Mouse (Mus musculus): ENCODE data around the gene Anapc16.
"Not testable (repeated sequence)": the region's sequence is repeated elsewhere in the genome, so short reads cannot be mapped to it uniquely, and the experiment has no call there.

The Anapc16 gene

DNA sequence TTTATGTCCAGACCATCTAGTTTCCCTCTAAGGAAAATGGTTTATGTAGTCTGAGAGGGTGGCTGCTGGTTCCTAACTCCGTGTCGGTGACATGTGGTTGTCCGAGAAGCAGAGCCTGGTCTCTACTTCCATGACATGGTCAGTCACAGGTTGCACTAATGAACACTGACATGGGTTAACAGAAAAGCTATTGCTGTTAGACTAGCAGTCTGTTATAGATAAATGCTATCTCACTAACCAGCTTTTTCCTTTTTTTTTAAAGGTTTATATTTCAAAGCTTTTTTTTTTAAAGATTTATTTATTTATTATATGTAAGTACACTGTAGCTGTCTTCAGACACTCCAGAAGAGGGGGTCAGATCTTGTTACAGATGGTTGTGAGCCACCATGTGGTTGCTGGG is 3.9 kb downstream of the Anapc16 start:
- no peak for DNase-seq

DNA sequence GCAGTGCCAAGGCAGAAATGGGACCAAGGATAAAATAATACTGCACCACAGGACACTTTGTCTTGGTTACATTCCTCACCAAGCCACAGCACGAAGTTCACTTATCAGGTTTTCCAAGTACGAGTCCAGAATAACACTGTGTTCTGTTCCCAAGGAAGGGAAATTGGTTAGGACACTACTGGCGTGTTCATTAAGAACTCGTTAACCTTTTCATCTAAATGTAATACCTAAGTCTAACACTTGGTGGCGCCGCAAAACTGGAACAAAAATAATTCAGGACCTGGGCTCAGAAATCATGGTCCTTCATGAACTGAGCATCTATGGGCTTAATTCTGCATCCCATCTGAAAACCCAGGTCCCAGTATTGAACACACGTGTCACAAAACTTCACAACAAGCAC is 5.3 kb downstream of the Anapc16 start:
- peak; percentile 91 for DNase-seq

DNA sequence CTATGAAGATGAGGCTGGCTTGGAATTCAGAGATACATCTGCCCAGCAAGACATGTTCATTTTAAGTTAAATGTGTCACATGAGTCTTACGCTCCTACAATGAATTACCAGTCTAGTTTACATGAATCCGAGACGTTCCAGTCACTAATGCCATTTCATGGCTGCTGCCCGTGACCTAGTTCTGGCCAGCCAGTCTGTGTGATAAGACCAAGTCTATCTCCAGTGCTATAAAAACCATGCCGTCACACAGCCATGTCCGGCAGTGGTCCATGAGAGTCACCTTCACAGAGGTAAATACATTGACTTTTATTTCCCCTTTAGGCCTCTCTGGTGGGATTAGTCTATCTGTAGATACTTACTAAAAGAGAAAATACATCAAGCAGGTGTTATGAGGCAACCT is 7.0 kb downstream of the Anapc16 start:
- no peak for DNase-seq

DNA sequence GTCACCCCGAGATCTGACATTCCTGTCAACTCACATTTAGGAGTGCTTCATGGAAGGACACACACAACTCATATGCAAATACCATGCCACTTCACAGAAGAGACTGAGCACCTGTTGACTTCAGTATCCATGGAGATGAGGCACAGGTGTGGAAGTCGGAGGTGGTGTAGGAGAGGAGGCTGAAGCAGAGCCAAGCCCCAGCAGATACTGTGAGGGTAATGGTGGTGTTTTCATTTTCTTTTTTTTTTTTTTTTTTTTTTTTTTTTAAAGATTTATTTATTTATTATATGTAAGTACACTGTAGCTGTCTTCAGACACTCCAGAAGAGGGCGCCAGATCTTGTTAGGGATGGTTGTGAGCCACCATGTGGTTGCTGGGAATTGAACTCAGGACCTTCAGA is 9.1 kb downstream of the Anapc16 start:
- not testable (repeated sequence) for DNase-seq

DNA sequence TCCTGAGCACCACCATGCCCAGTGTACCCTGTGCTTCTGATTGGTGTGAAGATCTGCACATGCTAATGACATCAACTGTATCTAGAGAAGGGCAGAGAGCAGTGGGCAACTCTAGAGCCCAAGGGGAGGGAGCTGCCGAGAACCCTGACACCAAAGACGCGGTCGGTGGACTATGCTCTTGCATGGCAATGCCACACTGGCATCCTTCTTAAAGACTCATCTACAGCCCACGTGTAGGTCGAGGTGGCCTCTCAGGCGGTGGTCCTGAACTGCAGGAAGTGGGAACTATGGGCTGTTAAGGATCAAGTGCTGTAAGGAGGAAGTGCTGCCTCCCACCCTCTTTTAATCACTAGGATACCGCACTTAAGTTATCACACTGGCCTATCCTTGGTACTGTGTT is 10.9 kb downstream of the Anapc16 start:
- no peak for DNase-seq

DNA sequence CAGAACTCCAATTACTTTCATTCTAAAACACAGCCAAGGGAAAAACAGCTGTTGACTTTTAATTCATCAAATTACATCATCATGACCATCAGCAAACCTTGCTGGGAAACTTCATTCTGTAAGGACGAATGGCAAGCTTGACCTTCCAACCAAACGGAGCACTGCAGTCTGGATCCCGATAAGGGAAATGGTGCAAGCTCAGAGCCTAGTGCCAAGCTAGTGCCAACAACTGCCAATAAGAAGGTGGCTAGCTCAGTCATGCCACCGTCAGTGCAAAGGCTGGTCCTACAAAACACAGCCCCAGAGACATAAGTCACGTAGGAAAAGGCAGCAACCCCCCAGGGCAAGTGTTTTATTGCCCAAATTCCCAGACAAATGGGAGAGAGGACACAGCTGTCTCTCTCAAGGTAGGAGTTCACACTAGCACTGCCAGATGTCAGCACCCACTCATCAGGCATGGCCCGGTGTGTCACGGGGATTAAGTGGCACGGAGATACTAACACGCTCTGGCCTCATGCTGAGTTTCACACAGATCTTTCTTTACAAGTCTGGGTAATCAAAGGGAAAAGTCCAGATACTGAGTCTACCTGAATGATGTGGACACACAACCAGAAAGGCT is 11.6 kb downstream of the Anapc16 start:
- no peak for DNase-seq

DNA sequence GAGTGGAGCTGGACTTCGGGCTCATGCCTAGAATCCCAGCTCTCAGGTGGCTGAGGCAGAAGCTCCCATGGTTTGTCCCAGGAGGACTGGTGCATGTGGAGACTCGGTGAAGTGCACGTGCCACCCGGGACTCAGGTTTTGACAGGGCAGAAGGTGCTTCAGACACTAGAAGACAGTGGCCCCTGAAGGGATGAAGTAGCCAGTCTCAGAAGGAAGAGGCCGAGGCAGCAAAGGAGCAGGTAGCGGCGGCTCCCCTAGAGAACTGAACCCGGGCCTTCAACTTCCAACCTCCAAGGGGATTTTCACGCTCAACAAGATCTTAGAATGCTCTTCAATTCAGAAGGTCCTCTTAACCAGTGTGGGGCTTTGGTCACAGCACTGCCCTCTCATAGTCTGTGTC is 12.5 kb downstream of the Anapc16 start:
- DNase-seq = no peak

DNA sequence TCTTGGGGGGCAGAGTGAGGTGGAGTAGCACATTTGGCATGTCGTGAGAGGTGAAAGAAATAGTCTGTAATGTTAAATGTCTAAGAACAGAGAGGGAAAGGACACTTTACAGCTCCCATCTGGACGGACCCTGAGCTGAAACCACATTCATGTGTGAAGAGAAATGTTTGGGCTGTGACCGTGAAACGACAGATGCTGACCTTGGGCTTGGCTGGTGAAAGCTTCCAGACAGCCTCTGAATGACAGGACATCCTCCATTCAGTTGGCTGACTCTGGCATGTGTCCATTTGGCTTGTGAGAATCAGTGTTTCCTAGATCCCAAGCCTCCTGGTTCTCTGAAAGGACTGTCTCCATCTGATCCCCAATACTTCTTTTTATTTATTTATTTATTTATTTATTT is 14.9 kb downstream of the Anapc16 start:
- DNase-seq = peak; percentile 74

DNA sequence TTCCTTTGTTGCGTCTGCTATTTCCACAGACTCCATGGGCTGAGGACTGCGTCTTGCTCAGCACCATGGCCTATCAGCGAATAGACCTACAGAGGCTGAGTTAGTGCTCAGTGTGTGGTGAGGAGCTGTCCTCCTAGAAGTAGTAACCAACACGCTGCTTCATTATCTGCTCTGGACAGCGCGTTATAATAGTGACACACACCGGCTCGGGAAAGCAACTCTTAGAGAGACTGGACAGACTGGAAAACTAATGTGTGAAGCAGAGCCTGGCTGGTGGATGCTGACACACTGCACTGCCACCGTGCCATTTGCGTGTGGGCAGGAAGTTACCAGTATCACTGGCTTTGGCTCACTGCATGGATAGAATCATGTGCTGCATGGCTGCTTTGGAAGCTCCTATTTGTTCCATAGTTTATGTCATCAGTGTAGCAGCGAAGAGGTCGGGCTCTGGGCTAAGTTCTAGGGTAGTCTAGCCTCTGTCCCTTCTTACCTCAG is 20.5 kb downstream of the Anapc16 start:
- no peak for DNase-seq

DNA sequence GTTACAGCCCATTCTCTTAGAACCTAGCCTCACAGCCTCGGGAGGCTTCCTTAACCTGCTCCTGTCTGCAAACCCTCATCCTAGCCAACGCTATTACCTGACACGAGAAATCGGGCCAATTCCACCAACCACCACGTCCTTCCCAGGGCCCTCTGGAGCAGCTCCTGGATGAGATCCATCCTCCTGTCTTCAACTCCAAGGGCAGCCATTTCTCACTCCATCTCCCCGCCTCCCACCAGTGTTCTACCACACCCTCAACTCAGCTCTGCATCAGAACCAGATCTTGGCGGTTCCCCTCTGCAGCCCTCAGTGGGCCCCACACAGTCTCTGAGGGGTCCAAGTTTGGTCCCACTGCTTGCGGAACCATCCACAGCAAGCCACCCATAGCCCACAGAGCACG is 21.1 kb downstream of the Anapc16 start:
- DNase-seq = no peak

DNA sequence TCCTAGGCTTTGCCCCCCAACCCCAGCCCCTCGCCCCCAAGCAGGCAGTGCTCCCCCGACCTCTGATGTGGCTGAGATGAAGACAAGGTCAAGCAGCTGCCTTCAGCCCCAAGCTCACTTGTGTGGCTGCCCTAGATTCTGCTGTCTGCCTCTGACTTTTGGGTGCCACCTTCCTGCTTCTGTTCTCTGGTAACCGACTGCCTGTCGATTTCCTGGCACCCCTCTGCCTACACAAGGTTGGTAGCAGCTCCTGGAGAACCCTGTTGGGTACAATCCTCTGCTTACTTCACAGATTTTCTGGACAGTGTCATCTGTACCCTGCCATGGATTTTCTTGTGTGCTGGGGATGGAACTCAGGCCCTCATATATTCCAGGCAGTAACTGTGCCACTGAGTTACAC is 21.6 kb downstream of the Anapc16 start:
- DNase-seq = no peak

DNA sequence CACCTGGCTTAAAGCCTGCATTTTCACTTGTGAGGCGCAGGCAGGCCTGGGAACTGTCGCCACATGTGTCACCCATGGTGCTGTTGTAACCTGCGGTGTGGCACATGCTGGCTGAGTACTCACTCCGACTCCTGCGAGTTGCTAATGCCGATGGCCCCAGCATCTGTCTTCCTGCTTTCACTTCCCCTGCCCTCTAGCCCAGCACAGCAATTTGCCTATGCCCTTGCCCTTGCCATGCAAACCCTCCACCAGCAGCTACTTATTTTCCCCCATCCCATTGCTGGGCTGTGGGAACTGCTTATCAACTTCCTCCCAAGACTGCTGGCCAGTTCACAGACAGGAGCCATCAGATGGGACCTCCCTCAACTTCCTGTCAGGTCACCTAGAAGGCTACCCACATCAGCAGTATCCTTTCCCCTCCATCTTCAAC is 22.1 kb downstream of the Anapc16 start:
- DNase-seq = peak; percentile 73

DNA sequence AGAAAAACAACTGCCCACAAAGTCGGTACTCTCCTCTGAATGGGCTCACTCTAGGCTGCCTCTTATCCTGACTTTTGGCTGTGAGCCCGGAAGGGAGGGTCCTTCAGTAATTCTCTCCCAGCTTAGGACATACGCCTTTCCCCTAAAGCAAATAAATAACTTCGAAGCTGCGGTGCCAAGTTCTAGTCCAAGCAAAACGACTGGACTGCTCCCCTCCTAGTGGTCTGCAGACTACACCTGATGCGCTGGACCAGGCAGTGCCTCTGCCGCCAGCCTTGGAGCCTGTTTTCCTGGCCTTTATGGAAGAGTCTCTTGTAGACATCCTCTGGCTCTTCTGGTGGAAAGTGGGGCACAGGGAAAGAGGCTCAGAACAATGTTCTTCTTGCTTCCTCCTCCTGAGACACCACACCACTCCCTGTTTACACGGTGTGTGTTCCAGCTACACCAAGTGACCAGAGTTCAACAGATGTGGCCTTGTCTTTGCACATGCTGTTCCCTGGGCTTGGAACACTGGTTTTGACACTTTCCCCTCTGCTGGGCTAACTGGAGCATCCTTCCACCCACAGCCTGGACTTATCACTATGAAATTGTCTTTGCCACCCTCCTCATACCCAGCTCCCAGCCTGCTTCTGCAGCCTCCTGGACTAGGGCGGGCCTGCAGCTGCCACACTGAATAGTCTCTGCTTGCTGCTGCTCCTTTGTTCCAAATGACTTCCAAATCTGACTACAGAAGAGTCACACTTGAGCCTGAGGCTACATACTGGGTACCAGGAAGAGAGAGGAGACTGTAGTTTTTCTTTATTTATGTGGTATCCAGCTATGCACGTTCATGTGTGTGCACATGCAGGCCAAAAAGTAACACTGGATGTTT is 23.8 kb downstream of the Anapc16 start:
- peak; percentile 98 for DNase-seq

DNA sequence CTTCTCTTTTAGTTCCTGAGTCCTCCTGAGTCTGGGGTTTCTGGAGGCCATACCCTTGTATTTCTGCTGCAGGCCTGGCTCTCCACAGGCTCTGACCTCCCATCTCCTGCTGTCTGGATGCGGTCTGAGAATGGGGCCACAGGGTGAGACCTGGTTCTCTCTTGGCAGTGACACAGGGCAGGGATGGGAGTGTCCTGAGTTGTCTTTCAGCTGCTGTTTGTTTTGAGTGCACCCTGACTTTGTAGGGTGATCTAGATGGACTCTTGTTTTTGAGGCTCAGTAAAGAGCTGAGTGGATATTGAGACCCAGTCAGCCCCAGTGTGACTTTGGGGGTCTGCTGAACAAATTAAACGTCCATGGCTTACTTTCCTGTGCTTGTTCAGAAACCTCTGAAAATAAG is 24.5 kb downstream of the Anapc16 start:
- DNase-seq = peak; percentile 63

DNA sequence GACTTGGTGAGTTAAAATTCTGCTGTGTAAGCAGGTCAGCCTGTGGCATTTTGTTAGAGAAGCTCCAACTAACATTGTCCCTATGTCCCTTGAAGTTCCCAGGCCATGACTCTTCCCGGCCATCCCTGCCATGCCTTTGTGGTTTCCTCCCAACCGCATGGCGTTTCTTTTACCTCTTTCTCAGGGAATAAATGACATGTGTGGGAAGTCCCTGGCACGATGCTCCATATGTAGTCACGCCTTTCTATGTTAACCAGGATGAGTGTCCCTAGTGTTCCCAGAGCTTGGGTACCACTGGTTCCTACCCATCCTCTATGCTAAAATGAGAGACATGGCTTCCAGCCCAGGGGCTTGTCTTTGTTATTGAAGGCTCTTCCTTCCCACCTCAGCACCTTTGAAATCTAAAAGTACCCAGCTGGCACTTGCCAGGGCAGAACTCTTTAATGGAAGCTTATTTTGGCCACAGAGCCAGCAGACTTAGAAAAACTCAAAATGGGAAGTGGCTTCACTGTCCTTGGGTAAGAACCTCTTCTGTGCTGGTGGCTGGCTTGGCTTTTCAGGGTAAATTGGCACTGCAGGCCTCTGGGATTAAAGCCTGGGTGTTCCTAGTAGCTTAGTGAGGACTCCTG is 25.1 kb downstream of the Anapc16 start:
- peak; percentile 26 for DNase-seq

DNA sequence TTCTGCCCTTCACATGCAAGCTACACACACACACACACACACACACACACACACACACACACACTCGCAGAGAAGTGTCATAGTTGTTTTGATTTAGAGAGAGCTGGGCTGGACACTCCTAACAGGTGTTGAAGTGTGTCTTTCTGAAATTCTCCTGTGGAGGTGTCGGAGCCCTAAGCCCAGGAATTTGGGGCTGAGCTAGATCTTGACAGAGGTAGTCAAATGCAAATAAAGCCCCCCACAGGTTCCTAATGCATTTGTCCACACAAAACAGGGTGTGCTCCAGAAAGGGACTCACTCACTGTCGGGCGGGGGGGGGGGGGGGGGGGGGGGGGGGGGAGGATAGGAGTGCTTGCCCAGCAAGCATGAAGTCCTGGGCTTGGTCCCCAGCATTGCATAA is 25.8 kb downstream of the Anapc16 start:
- DNase-seq = no peak

DNA sequence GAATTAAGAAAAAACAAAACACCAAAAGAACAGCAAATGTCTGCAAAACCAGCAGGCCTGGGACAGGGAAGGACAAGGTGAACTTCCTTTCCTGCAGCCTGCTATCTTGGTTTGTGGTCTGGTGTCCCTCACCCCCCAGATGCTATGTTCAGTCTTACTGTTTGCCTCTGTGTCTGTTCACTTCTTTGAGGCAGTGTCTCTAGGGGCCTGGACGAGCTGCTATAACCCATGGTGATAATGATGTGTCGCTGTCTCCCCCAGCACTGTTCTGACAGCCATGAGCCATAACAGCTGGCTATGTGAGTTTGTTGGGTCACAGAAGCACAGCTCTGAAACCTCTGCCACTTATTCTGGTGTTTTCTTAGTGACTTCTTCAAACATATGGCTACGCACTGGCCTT is 28.1 kb downstream of the Anapc16 start:
- peak; percentile 74 for DNase-seq

DNA sequence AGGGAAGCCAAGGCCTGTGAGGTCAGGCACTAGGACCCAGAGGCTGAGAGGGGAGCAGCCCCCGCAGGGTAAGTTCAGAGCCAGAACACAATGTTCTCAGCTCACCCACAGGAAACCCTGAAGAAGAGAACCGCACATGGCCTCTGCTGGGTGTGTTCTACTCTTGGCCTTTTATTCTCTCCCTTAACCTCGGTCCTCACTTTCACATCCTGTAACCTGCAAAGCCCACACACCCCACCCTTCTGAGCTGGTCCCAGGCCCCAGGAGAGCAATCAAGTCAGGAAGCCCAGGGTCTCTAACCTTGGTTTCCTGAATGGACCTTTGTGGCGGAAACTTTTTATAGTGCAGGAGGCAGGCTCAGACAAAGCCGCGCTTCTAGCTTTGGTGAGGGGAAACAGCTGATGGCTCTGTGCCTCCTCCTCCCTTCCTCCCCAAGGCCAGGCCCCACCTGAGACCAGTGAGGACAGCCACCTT is 28.7 kb downstream of the Anapc16 start:
- peak; percentile 91 for DNase-seq

DNA sequence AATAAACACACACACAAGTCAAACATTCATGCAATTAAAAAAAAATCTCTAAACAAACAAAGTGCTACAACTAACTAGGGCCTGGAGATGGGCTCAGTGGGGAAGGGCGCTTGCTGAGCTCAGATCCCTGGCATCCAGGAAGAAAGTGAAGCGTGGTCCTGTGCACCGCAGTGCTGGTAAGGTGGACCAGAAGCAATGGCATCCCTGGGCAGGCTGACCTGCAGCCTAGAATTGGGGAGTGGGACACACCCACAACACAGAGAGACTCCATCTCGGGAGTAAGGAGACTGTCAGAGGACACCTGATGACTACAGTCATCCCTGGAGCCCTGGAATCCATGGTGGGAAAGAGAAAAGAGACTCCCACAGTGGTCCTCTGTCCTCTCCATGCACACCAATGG is 29.5 kb downstream of the Anapc16 start:
- no peak for DNase-seq

DNA sequence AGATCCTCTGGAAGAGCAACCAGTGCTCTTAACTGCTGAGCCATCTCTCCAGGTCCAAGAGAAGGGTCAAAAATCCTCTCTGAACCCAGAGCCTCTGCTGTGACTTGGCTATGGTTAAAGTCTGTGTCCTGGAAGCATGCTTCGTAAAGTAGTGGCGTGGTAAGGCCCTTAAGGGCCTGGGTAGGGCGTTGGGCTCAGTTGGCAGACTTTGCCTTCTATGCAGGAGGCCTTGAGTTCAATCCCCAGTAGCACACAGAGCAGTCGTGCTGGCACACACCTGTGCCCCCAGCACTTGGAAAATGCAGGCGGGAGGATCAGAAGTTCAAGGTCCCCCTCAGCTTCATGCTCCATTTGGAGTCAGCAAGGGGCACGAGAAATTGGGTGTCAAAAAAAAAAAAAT is 29.9 kb downstream of the Anapc16 start:
- no peak for DNase-seq

DNA sequence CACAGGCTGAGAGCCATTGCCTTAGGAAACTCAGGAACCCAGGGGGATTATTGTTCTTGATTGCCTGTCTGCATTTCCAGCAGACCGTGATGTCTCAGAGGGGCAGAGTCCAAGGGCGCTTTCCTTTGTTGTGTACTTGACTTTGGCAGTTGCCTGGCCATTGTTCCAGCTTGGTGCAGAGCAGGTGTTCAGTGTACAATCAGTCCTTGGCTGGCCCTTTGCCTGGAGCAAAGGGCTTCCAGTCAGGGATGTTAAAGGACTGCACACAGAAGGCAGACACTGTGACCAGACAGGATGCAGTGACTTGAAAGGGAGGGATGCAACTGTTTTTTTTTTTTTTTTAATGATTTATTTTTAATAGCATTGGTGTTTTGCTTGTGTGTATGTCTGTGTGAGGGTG is 30.4 kb downstream of the Anapc16 start:
- DNase-seq = peak; percentile 80

DNA sequence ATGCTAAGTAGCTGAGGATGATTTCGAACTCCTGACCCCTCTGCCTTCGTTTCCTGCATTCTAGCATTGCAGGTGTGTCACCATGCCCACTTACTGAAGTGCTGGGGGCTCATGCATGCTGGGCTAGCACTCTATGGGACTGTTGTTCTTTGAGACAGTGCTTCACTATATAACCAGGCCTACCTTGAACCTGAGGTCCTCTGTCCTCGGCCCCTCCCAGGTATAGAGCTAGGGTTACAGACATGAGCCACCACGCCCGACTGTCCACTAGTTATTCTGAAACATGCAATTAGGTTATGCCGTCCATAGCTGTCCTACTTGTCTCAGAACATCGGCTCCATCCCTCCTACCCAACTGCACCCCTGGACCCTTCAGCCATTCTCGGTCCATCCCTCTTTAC is 31.1 kb downstream of the Anapc16 start:
- DNase-seq = no peak

DNA sequence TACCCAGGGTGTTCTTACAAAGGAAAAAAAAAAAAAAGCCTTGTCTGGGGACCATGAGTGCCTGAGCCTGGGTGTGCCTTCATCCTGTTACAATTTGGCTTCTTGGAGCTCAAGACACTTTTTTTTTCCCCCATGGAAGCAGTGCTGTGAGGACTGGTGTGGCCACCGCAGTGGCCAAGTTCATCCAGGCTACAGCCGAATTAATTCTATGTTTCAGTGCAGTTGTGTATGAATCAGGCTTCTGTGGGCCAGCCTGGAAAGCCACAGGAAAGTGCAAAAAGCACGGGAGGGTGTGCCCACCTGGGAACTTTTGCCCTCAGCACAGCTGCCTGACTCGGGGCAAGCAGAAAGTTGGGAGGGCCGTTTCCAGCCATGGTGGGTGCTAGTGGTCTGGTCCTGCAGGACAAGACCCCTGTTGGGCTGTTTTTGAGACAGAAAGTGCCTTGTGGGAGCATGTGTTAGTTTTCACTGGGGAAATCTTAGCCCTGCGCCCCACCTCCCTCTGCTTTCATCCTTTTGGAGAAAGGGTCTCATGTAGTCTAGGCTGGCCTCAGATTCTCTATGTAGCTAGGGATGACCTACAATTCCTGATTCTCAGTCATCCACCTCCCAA is 32.4 kb downstream of the Anapc16 start:
- no peak for DNase-seq
